Mouse (Mus musculus) hindbrain, embryonic 11.5 days (tissue): Measurements from ENCODE around the gene Rad51c. TPM values are rescaled to one million over a fixed set of nuclear protein-coding genes. Genes with fewer than 3 reads are reported as not detected.
"Not testable (repeated sequence)": the region's sequence is repeated elsewhere in the genome, so short reads cannot be mapped to it uniquely, and the experiment has no call there.

ENCODE experiments used
- ATAC-seq: fragments of 200-750 bp; cut with Nextera tagmentation; 2 replicates; pipeline ENCODE4 v1.8.0; 2017; ENCODE audit warnings: mild to moderate bottlenecking, moderate TSS enrichment, moderate library complexity; ENCODE audit not compliant: low FRiP score
- DNase-seq: peaks from one replicate; pipeline ENCODE4 v3.0.0-alpha.2; 2015; ENCODE audit warnings: low spot score
- H3K27ac ChIP-seq: fragments of 300-500 bp; sonication (generic); 2 replicates; pipeline ENCODE4 v1.5.1; 2014; ENCODE audit warnings: mild to moderate bottlenecking, low read depth, low read length
- H3K27me3 ChIP-seq: fragments of 300-500 bp; sonication (generic); 2 replicates; pipeline ENCODE4 v1.6.1; 2014; ENCODE audit warnings: mild to moderate bottlenecking, low read length, moderate library complexity, mixed read lengths; ENCODE audit not compliant: control insufficient read depth, insufficient read depth
- H3K36me3 ChIP-seq: fragments of 300-500 bp; sonication (generic); 2 replicates; pipeline ENCODE4 v1.6.1; 2014; ENCODE audit warnings: mild to moderate bottlenecking, low read length, moderate library complexity, mixed read lengths; ENCODE audit not compliant: control insufficient read depth, insufficient read depth
- H3K4me1 ChIP-seq: fragments of 300-500 bp; sonication (generic); replicated peaks from 2 replicates; pipeline ENCODE4 v1.6.1; 2014; ENCODE audit warnings: low read length, mixed read lengths; ENCODE audit not compliant: control insufficient read depth, insufficient read depth
- H3K4me2 ChIP-seq: fragments of 300-500 bp; sonication (generic); replicated peaks from 2 replicates; pipeline ENCODE4 v1.6.1; 2014; ENCODE audit warnings: mild to moderate bottlenecking, low read depth, low read length
- H3K4me3 ChIP-seq: fragments of 300-500 bp; sonication (generic); 2 replicates; pipeline ENCODE4 v1.5.1; 2014; ENCODE audit warnings: low read depth, low read length
- H3K9ac ChIP-seq: fragments of 300-500 bp; sonication (generic); 2 replicates; pipeline ENCODE4 v1.6.1; 2014; ENCODE audit warnings: low read depth, low read length
- H3K9me3 ChIP-seq: fragments of 300-500 bp; sonication (generic); 2 replicates; pipeline ENCODE4 v1.6.1; 2016; ENCODE audit warnings: low read length; ENCODE audit not compliant: control insufficient read depth
- WGBS: fragments of 180-500 bp; shearing (Covaris S2); extraction: QIAGEN DNeasy Blood & Tissue Kit; methylation state at CpG from one replicate; pipeline ENCODE4 v1.1.7; 2014; 5-methylcytosine and 5-hydroxymethylcytosine counted together
- polyA plus RNA-seq: library from polyadenylated mRNA; unstranded; fragments of >200 nt; fragmentation: Nextera tagmentation; extraction: Ambion mirVana; gene quantifications from 2 replicates; pipeline ENCODE4 v1.2.1, GENCODE M21; 2014

Gene Rad51c
- polyA plus RNA-seq, 1 experiment from 2014 or later: 13.1 TPM

GRCm38 (mm10) chr11:87436326-87437232, 31.8 kb upstream of the Rad51c start:
- 73% methylated on average over 5 of the region's 5 CpGs for WGBS
- Histone ChIP-seq H3K4me3 (no peak overlapping the region), H3K27me3 (no peaks in the 10 kb centered on the region), H3K9me3 (no peaks in the 10 kb centered on the region), H3K4me2 (no peak overlapping the region), H3K4me1 (0 out of 2 replicates have a peak, but pooled peaks cover 2% of the 10 kb centered on the region), H3K9ac (no peak overlapping the region), H3K36me3 (no peaks in the 10 kb centered on the region), H3K27ac (no peak overlapping the region)
- no peak for DNase-seq
- no peak for ATAC-seq

GRCm38 (mm10) chr11:87435107-87435506, 30.4 kb upstream of the Rad51c start:
- WGBS: 82% methylated on average over 2 of the region's 2 CpGs
- H3K4me1 ChIP-seq, H3K27me3 ChIP-seq, H3K27ac ChIP-seq, DNase-seq, H3K4me2 ChIP-seq, H3K4me3 ChIP-seq, H3K9me3 ChIP-seq, ATAC-seq, H3K36me3 ChIP-seq, H3K9ac ChIP-seq: not testable (repeated sequence)

GRCm38 (mm10) chr11:87432933-87433669, 28.3 kb upstream of the Rad51c start:
- no peaks in the 10 kb centered on the region for H3K27me3 ChIP-seq
- 0 out of 2 replicates have a peak, but pooled peaks cover 2% of the 10 kb centered on the region for H3K4me1 ChIP-seq
- ATAC-seq (no peak), DNase-seq (no peak)
- H3K36me3 ChIP-seq: no peaks in the 10 kb centered on the region
- H3K9me3 ChIP-seq: no peaks in the 10 kb centered on the region
- no peak overlapping the region for H3K4me3 ChIP-seq
- WGBS: 57% methylated on average over 6 of the region's 6 CpGs
- H3K27ac ChIP-seq: no peak overlapping the region
- H3K4me2 ChIP-seq: no peak overlapping the region
- no peak overlapping the region; the same call in 1 of the 2 replicates for H3K9ac ChIP-seq

GRCm38 (mm10) chr11:87432447-87432846, 27.7 kb upstream of the Rad51c start:
- Histone ChIP-seq H3K9me3 (no peaks in the 10 kb centered on the region), H3K4me3 (no peak overlapping the region), H3K36me3 (no peaks in the 10 kb centered on the region), H3K27me3 (no peaks in the 10 kb centered on the region), H3K4me2 (no peak overlapping the region), H3K4me1 (0 out of 2 replicates have a peak, but pooled peaks cover 2% of the 10 kb centered on the region), H3K27ac (no peak overlapping the region), H3K9ac (no peak overlapping the region)
- DNase-seq: no peak
- ATAC-seq: no peak
- WGBS: 81% methylated on average over 1 of the region's 1 CpGs

- not testable (repeated sequence) for H3K27ac ChIP-seq, H3K9ac ChIP-seq, DNase-seq, ATAC-seq, H3K27me3 ChIP-seq, H3K4me2 ChIP-seq, H3K4me1 ChIP-seq, H3K4me3 ChIP-seq, H3K9me3 ChIP-seq, H3K36me3 ChIP-seq
- 89% methylated on average over 8 of the region's 8 CpGs for WGBS
These were observed 27.1 kb upstream of the Rad51c start for GRCm38 (mm10) chr11:87431813-87432212.

GRCm38 (mm10) chr11:87430374-87430773, 25.6 kb upstream of the Rad51c start:
- H3K4me2 ChIP-seq: no peak overlapping the region
- WGBS: 80% methylated on average over 2 of the region's 2 CpGs
- H3K36me3 ChIP-seq: no peaks in the 10 kb centered on the region
- no peaks in the 10 kb centered on the region for H3K9me3 ChIP-seq
- no peak overlapping the region for H3K9ac ChIP-seq
- H3K27me3 ChIP-seq: no peaks in the 10 kb centered on the region
- H3K4me3 ChIP-seq: no peak overlapping the region
- H3K27ac ChIP-seq: no peak overlapping the region
- H3K4me1 ChIP-seq: 0 out of 2 replicates have a peak, but pooled peaks cover 2% of the 10 kb centered on the region
- DNase-seq: no peak
- no peak for ATAC-seq

GRCm38 (mm10) chr11:87429363-87429762, 24.6 kb upstream of the Rad51c start:
- WGBS: 82% methylated on average over 4 of the region's 4 CpGs
- no peak for ATAC-seq
- H3K27me3 ChIP-seq: no peaks in the 10 kb centered on the region

GRCm38 (mm10) chr11:87428051-87428673, 23.4 kb upstream of the Rad51c start:
- 81% methylated on average over 2 of the region's 2 CpGs for WGBS
- ATAC-seq: no peak
- no peaks in the 10 kb centered on the region for H3K9me3 ChIP-seq
- no peak overlapping the region for H3K4me2 ChIP-seq
- no peak overlapping the region for H3K27ac ChIP-seq
- DNase-seq: no peak
- H3K4me3 ChIP-seq: no peak overlapping the region
- no peaks in the 10 kb centered on the region for H3K36me3 ChIP-seq
- H3K9ac ChIP-seq: no peak overlapping the region
- H3K27me3 ChIP-seq: no peaks in the 10 kb centered on the region
- H3K4me1 ChIP-seq: no peaks in the 10 kb centered on the region

More at GRCm38 (mm10) chr11:87429363-87429762, 24.6 kb upstream of the Rad51c start:
- DNase-seq: no peak
- Histone ChIP-seq H3K4me3 (no peak overlapping the region), H3K4me2 (no peak overlapping the region), H3K9ac (no peak overlapping the region), H3K9me3 (no peaks in the 10 kb centered on the region), H3K27ac (no peak overlapping the region), H3K4me1 (0 out of 2 replicates have a peak, but pooled peaks cover 2% of the 10 kb centered on the region), H3K36me3 (no peaks in the 10 kb centered on the region)
